Mouse (Mus musculus): ENCODE measurements around the gene Ccp110.

Gene Ccp110

DNA sequence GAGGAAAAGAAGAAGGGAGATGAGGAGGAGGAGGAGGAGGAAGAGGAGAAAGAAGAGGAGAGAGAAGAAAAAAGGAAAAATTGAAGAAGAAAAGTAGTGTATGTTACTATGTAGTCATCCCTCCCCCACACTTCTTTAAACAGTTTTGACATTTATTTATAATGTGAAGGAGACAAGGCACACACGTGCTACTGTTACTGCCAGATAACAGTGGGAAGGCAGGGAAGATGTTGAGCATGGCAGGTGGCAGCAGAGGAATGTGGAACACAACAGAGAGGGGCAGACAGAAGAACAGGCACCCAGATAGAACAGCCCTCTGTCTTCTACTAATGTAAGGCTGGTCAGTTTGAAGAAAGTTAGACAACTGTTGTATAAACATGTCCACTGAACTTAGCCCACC, 57.3 kb downstream of the Ccp110 start:
- no peak for DNase-seq (ENCODE audit: low read depth)

DNA sequence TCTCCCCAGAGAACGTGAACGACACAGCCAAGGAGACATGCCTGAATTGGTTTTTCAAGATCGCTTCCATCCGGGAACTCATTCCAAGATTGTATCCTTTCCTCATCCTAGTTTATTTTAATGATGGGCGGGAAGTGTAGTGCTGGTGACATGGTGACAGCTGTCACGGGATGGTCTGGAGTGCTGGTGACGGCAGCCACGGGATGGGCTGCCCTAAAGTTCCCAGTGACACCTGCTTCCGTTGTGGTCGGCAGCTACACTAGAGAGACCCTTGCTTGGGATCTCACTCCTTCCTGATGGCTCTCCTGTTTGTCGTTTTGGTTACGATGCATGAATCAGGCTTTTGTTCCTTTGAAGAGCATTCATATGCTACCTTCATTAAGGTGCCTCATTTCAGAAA, 60.7 kb downstream of the Ccp110 start:
- no peak for DNase-seq (ENCODE audit: low read depth)

DNA sequence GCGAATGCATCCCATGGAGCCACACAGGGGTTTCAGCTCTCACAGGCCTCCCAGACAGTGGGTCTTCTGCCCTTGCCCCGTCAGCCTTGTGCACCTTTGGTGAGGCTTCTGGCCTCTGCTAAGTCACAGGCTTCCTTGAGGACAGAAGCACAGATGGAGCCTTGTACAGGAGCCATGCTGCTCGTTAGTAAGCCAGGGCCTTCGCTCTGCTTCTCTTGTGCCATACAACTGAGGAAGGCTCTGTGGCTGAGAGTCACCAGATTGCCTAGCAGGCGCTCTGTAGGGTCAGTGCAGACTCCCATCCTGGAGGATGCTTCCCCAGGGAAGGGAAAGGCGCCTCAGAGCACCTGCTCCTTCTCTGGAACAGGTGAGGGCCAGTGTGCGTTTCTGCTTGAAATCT, 63.6 kb downstream of the Ccp110 start:
- DNase-seq (ENCODE audit: low read depth): no peak

DNA sequence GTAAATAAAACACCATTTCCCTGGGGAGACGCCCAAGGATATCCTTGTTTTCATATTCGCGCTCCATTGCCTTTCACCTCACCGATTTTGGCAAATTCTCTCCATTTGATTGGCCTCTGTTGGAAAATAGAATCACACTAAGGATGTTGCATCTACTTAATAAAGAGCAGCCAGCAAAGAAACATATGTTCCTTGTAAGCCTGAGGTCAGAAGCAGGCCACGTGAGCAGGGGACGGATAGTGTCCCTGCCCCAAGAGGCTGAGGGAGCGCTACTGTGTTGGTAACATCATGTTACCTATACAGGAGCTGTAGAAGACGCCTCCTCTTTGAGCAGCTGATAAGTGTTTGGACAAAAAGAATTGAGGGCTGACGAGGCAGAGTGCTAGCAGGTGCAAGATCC, 64.1 kb downstream of the Ccp110 start:
- DNase-seq (ENCODE audit: low read depth): no peak

DNA sequence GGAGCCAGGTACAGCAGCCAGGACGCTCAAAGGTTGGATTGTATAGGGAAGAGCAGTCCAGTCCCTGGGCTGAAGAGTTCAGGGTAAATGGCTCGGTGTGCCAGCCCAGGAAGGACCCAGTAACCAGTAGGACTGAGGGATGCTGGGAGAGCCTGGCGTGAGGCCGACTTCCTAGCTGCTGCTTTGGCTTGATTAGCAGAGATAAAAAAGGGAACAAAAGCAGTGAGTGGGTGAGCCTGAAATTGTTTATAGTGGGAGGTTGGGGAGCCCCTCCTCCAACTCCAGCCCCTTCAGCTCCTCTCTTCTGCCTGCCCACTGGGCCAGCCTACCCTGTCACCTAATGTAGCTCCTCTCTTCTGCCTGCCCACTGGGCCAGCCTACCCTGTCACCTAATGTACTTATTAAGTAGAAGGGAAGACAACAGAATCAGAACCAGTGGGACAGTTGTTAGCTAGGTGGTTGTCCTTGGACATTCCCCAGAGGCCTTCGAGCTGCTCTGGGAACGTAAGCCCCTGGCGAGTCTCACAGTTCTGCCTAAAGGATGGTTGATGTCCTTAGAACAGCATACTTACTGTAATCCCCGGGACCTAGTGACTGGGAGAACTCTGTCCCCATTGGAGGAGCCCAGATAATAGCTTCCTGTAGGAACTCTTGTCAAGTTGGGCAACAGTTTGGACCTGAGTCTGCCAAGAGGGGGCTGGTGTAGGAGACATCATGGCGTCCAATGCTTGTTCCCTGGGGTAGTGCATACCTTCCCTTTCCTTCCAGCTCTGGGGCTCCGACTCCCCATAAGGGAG, 65.4 kb downstream of the Ccp110 start:
- DNase-seq (ENCODE audit: low read depth): no peak

DNA sequence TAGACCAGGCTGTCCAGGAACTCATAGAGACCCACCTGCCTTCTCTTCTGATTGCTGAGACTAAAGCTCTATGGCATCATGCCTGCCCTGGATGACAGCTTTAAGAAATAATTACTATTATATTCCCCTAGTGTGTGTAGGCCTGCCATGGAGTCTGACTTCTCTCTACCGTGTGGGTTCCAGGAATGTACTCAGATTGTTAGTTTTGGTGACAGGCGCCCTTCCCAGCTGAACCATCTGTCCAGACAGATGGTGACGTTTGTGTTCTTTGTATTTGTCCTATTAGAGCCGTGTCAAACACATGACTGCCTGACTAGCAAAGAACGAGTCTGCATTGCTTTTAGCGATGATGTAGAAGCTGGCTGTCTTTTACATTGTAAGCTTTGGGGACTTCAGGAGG, 66.2 kb downstream of the Ccp110 start:
- no peak for DNase-seq (ENCODE audit: low read depth)

DNA sequence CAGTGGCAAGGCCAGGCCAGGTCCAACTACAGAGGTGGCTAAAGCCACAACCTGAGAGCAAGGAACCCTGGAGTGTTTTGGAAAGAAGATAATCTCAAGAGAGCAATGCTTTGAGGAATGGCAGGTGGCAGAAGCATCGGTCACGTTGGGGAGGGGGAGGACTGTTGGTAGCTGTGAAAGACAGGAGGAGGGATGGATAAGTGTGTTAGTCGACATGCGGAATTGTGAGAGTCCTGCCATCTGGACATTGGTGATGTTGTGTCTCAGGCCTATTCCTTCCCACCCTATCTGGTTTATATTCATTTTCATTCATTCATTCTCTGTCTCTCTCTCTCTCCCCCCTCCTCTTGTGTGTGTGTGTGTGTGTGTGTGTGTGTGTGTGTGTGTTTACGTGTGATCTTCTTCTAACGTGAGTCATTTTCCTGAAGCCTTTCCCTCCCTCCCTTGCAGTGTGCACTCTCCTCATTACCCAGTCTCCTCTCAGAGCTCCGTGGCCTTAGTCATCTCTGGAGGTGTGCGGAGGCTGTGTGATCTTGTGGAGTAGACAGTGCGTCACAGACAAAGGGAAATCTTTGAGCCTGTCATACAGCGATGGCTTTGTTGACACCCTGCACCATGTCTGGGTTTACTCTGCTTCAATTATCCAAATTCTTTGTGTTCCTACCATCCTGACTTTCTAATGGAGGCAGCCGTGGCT, 71.1 kb downstream of the Ccp110 start:
- no peak for DNase-seq (ENCODE audit: low read depth)

DNA sequence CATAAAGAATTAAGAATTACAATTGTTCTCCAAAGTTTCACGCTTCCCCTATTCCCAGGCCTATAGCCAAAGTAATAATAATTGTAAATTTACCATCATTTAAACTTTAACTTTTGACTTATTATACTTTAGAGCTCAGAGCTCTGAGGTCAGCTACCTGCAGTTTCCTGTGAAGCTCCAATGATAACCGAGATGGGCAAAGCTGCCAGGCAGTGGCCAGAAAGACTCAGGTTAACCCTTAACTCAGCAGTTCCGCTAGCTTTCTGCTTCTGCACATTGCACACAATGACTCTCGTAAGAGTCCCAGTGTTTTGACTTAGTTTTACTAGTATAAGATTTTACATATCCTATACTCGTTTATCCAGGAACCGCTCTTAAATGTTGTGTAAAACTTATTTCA, 73.7 kb downstream of the Ccp110 start:
- DNase-seq (ENCODE audit: low read depth): no peak
